Mouse (Mus musculus): ENCODE results near the gene Olfr1215. TPM values are rescaled to one million over a fixed set of nuclear protein-coding genes. Genes with fewer than 3 reads are reported as not detected.
"Not testable (repeated sequence)": the region's sequence is repeated elsewhere in the genome, so short reads cannot be mapped to it uniquely, and the experiment has no call there.

Gene Olfr1215
- not detected for total RNA-seq (2021)

DNA sequence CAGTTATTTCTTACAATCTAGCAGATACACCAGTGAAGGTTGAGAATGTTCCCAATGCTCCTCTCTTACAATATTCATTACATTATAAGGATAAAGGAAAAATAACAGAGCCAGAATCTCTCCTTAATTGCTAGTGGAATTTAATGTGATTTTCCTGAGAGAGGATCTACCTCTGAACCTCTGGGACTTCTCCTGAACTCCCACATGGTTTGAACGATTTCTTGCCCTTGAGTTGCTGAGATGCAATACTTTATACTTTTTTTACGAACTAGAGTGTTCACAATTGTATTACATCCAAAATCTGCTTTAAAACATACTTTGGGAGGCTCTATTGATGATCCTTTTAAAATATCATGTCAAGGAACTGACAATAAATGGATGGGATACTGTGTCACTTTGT lies at the start of gene Olfr1215:
Olfr1215 (minus strand) TSS at position 101 of the 400 bp plus-strand sequence.
- DNase-seq = no peak

DNA sequence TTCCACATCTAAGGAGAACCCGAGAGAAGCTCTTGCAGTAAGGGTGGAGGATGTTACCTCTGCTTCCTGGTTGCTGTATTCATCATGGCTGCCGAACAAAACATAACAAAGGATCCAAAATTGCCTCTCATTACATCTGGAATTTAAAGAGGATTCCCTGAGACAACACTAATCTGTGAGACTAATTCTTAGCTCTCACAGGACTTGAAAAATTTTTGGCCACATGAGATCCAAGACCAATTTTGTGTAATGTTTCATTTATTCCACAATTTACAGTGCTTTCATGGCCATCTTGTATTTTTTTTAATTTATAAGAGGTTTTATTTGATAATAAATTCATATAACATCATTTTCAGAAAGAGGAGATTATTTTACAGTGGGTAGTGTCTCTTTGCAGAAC lies 25.2 kb upstream of the Olfr1215 start, which contains the start of gene Olfr1217:
Olfr1217 (minus strand) TSS at position 101 of the 400 bp plus-strand sequence.
- no peak for DNase-seq

GRCm38 (mm10) chr2:89021436-89021835 lies 14.7 kb upstream of the Olfr1215 start:
- not testable (repeated sequence) for DNase-seq

- no peak for DNase-seq
Measured at GRCm38 (mm10) chr2:89018240-89018639, 11.5 kb upstream of the Olfr1215 start, which contains the start of gene Olfr1216. Olfr1216 (minus strand) TSS chr2:89018340.

GRCm38 (mm10) chr2:88992553-88992952 lies 14.2 kb downstream of the Olfr1215 start, which contains the start of gene Olfr1214:
Olfr1214 (minus strand) TSS chr2:88992653.
- DNase-seq = no peak

GRCm38 (mm10) chr2:88980181-88980580 lies 26.6 kb downstream of the Olfr1215 start, which contains the start of gene Gm13762:
Gm13762 (minus strand) TSS chr2:88980281.
- no peak for DNase-seq

- no peak for DNase-seq
Measured at GRCm38 (mm10) chr2:88953669-88954068, 53.1 kb downstream of the Olfr1215 start, which contains the start of gene Olfr1212. Olfr1212 (plus strand) TSS chr2:88953969.

Other genes with a start within 250 kb of the Olfr1215 start
- gene Olfr1199, start 246.5 kb downstream of the Olfr1215 start, total RNA-seq (2021) = not detected
- not detected for gene Olfr1200, start 236.5 kb downstream of the Olfr1215 start, total RNA-seq (2021)
- not detected for gene Olfr1201, start 213.9 kb downstream of the Olfr1215 start, total RNA-seq (2021)
- gene Olfr1202, start 192.5 kb downstream of the Olfr1215 start, total RNA-seq (2021) = not detected
- gene Olfr1205, start 177.2 kb downstream of the Olfr1215 start, total RNA-seq (2021) = not detected
- not detected for gene Olfr1204, start 157.7 kb downstream of the Olfr1215 start, total RNA-seq (2021)
- gene Olfr1206, start 143.7 kb downstream of the Olfr1215 start, total RNA-seq (2021) = not detected
- not detected for gene Olfr1208, start 104.7 kb downstream of the Olfr1215 start, total RNA-seq (2021)
- gene Olfr1209, start 91.8 kb downstream of the Olfr1215 start, total RNA-seq (2021) = not detected
- gene Olfr1211, start 68.9 kb downstream of the Olfr1215 start, total RNA-seq (2021) = not detected
- gene Olfr1212, start 53.0 kb downstream of the Olfr1215 start, total RNA-seq (2021) = not detected
- not detected for gene Gm13762, start 26.7 kb downstream of the Olfr1215 start, total RNA-seq (2021)
- not detected for gene Olfr1214, start 14.3 kb downstream of the Olfr1215 start, total RNA-seq (2021)
- gene Olfr1216, start 11.4 kb upstream of the Olfr1215 start, total RNA-seq (2021) = not detected
- not detected for gene Olfr1217, start 25.1 kb upstream of the Olfr1215 start, total RNA-seq (2021)
- gene Olfr1218, start 54.2 kb upstream of the Olfr1215 start, total RNA-seq (2021) = not detected
- gene Olfr1219, start 76.5 kb upstream of the Olfr1215 start, total RNA-seq (2021) = not detected
- not detected for gene Olfr1220, start 99.9 kb upstream of the Olfr1215 start, total RNA-seq (2021)
- not detected for gene Olfr1221, start 110.3 kb upstream of the Olfr1215 start, total RNA-seq (2021)
- not detected for gene Olfr1222, start 126.1 kb upstream of the Olfr1215 start, total RNA-seq (2021)
- not detected for gene Olfr1223, start 144.6 kb upstream of the Olfr1215 start, total RNA-seq (2021)
- not detected for gene Olfr1224-ps1, start 157.1 kb upstream of the Olfr1215 start, total RNA-seq (2021)
- gene Olfr1225, start 167.7 kb upstream of the Olfr1215 start, total RNA-seq (2021) = not detected
- not detected for gene Olfr1226, start 193.1 kb upstream of the Olfr1215 start, total RNA-seq (2021)
- gene Olfr1228, start 247.1 kb upstream of the Olfr1215 start, total RNA-seq (2021) = not detected

Measured in heart, postnatal 4 days (tissue).